Mouse (Mus musculus) C2C12 (cell line): ENCODE measurements around the gene Yipf7.

ENCODE experiments used
- CTCF ChIP-seq: IDR thresholded peaks from one replicate; pipeline ENCODE4 v1.5.1; 2011; ENCODE audit not compliant: control insufficient read depth, insufficient read depth, insufficient read length
- MAX ChIP-seq: IDR thresholded peaks from one replicate; pipeline ENCODE4 v1.6.1; 2011; ENCODE audit warnings: mild to moderate bottlenecking, control low read depth
- USF1 ChIP-seq: IDR thresholded peaks from one replicate; pipeline ENCODE4 v1.6.1; 2011; ENCODE audit warnings: low read depth, mild to moderate bottlenecking, control low read depth, moderate library complexity

DNA sequence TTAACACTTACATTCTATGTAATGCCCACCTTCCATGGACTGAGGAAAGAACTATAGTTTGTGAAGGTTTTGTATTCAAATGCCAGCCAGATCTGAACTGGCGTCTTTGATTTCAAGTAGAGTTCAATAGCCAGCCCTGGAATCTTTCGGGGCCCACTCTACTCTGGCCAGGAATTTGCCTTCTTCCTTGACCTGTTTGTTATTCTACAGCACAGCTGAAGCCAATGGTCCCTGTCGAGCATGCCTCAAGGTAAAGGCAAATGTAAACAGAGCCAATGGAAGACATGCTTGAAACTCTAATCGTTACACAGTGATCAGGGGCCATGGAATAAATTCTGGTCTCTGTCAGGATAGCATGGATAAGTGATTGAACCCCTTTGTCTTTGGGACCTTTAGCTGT lies 30.2 kb downstream of the Yipf7 start:
- no peak for TF ChIP-seq CTCF
- TF ChIP-seq MAX, result no peak
- no peak for TF ChIP-seq USF1
